Mouse (Mus musculus) testis, postnatal 10 days (tissue): ENCODE data around the gene AI481877.

Experiments
- DNase-seq: peaks from one replicate; pipeline ENCODE4 v3.0.0; 2021; ENCODE audit warnings: low spot score

Gene AI481877

GRCm38 (mm10) chr4:59034918-59035785 lies 103.6 kb downstream of the AI481877 start, which contains the start of gene Gng10:
Gene Gng10, plus strand, starts transcription at chr4:59035088.
- peak; percentile 80 for DNase-seq

GRCm38 (mm10) chr4:59034325-59034917 lies 104.4 kb downstream of the AI481877 start:
- DNase-seq = peak; percentile 60

- no peak for DNase-seq
These were observed 121.9 kb downstream of the AI481877 start for GRCm38 (mm10) chr4:59016922-59017321.

GRCm38 (mm10) chr4:59015181-59015580 lies 123.6 kb downstream of the AI481877 start:
- DNase-seq = no peak

GRCm38 (mm10) chr4:59011446-59011845 lies 127.3 kb downstream of the AI481877 start:
- no peak for DNase-seq

GRCm38 (mm10) chr4:59009696-59010095 lies 129.1 kb downstream of the AI481877 start:
- DNase-seq = no peak

GRCm38 (mm10) chr4:59009186-59009585 lies 129.6 kb downstream of the AI481877 start:
- no peak for DNase-seq

GRCm38 (mm10) chr4:59007974-59008373 lies 130.8 kb downstream of the AI481877 start:
- DNase-seq = no peak

GRCm38 (mm10) chr4:59007016-59007415 lies 131.8 kb downstream of the AI481877 start:
- no peak for DNase-seq

GRCm38 (mm10) chr4:59006211-59006610 lies 132.6 kb downstream of the AI481877 start:
- no peak for DNase-seq

GRCm38 (mm10) chr4:59003806-59004200 lies 135.0 kb downstream of the AI481877 start:
- DNase-seq = no peak

- DNase-seq = peak; percentile 93
These were observed 135.6 kb downstream of the AI481877 start, which contains the start of gene Gm20503 for GRCm38 (mm10) chr4:59002948-59003805. Gene Gm20503, plus strand, starts transcription at chr4:59003210.

- DNase-seq = no peak
These were observed 138.2 kb downstream of the AI481877 start for GRCm38 (mm10) chr4:59000614-59001013.

GRCm38 (mm10) chr4:58999686-59000085 lies 139.1 kb downstream of the AI481877 start:
- DNase-seq = peak; percentile 83

- DNase-seq = no peak
These were observed 140.1 kb downstream of the AI481877 start for GRCm38 (mm10) chr4:58998688-58999087.

GRCm38 (mm10) chr4:58997081-58997480 lies 141.7 kb downstream of the AI481877 start:
- peak; percentile 84 for DNase-seq

GRCm38 (mm10) chr4:58995251-58995693 lies 143.5 kb downstream of the AI481877 start:
- peak; percentile 73 for DNase-seq

- DNase-seq = no peak
These were observed 144.0 kb downstream of the AI481877 start, which contains the start of gene Dnajc25 for GRCm38 (mm10) chr4:58994762-58995161. Gene Dnajc25, plus strand, starts transcription at chr4:58995062.
